Mouse (Mus musculus) heart, postnatal 14 days (tissue): ENCODE results near the gene Gm49325. TPM values are rescaled to one million over a fixed set of nuclear protein-coding genes. Genes with fewer than 3 reads are reported as not detected.

ENCODE experiments used
- DNase-seq, 2 experiments: peaks; one replicate each; pipeline ENCODE4 v3.0.0; 2021 to 2022
- intact Hi-C: fragments of 180-260 bp; cut with DNase I; formaldehyde crosslinking; loops from one replicate; pipeline ENCODE4 v1.15.1; 2025
- total RNA-seq, 2 experiments: library from RNA; stranded (reverse); gene quantifications; 2 replicates each; pipeline ENCODE4 v1.2.3; 2021

Gm49325 gene
- total RNA-seq, 2 experiments from 2014 or later: 7.6 to 12.7 TPM

GRCm38 (mm10) chr10:77623069-77623492 is 17.1 kb downstream of the Gm49325 start:
- intact Hi-C loops: loop anchor here (2.0 to 10.0 kb wide), 3 partner anchors 41 to 542 kb away; partner anchors contain the start of genes D10Jhu81e and Pttg1ip
- DNase-seq: peak; percentile 70 to 71

GRCm38 (mm10) chr10:77623639-77624400 is 17.8 kb downstream of the Gm49325 start:
- intact Hi-C loops: loop anchor here (2.0 to 10.0 kb wide), 3 partner anchors 42 to 541 kb away; partner anchors contain the start of genes D10Jhu81e and Pttg1ip
- no peak for DNase-seq

- intact Hi-C loops: loop anchor here (5.0 to 10.0 kb wide), 2 partner anchors 42 to 540 kb away; partner anchors contain the start of genes D10Jhu81e and Pttg1ip
- DNase-seq: peak; percentile 62 to 70
These were observed 18.6 kb downstream of the Gm49325 start for GRCm38 (mm10) chr10:77624570-77624995.

- peak in 1 of 2 experiments; percentile 38 for DNase-seq
- intact Hi-C loops: loop anchor here (2.0 to 10.0 kb wide), 3 partner anchors 191 to 539 kb away; partner anchors contain the start of gene D10Jhu81e
These were observed 20.0 kb downstream of the Gm49325 start for GRCm38 (mm10) chr10:77626036-77626435.

- DNase-seq: no peak
- intact Hi-C loops: loop anchor here (2.0 to 10.0 kb wide), 3 partner anchors 191 to 538 kb away; partner anchors contain the start of gene D10Jhu81e
These were observed 20.6 kb downstream of the Gm49325 start for GRCm38 (mm10) chr10:77626591-77626990.

GRCm38 (mm10) chr10:77627497-77627896 is 21.5 kb downstream of the Gm49325 start:
- intact Hi-C loops: loop anchor here (1.0 to 10.0 kb wide), 4 partner anchors 190 to 537 kb away; partner anchors contain the start of gene D10Jhu81e
- DNase-seq: peak; percentile 88 to 91

GRCm38 (mm10) chr10:77629163-77629562 is 23.2 kb downstream of the Gm49325 start:
- intact Hi-C loops: loop anchor here (5.0 to 10.0 kb wide), 2 partner anchors 188 to 536 kb away; partner anchors contain the start of gene D10Jhu81e
- DNase-seq: no peak

GRCm38 (mm10) chr10:77629970-77630369 is 24.0 kb downstream of the Gm49325 start:
- intact Hi-C loops: loop anchor here (5.0 to 10.0 kb wide), 3 partner anchors 97 to 535 kb away; partner anchors contain the start of genes D10Jhu81e and Gm10100
- no peak for DNase-seq

GRCm38 (mm10) chr10:77634016-77634415 is 28.0 kb downstream of the Gm49325 start:
- intact Hi-C loops: loop anchor here (5.0 kb wide), 1 partner anchor 93 kb away; the partner anchor contains the start of gene Gm10100
- DNase-seq: no peak

GRCm38 (mm10) chr10:77634452-77635231 is 28.6 kb downstream of the Gm49325 start:
- peak; percentile 56 to 59 for DNase-seq
- intact Hi-C loops: loop anchor here (5.0 kb wide), 1 partner anchor 93 kb away; the partner anchor contains the start of gene Gm10100

GRCm38 (mm10) chr10:77636234-77636922 is 30.4 kb downstream of the Gm49325 start:
- DNase-seq: no peak
- intact Hi-C loops: no loop called here

GRCm38 (mm10) chr10:77638956-77639355 is 33.0 kb downstream of the Gm49325 start:
- intact Hi-C loops: no loop called here
- peak; percentile 43 to 53 for DNase-seq

- intact Hi-C loops: no loop called here
- no peak for DNase-seq
These were observed 37.2 kb downstream of the Gm49325 start for GRCm38 (mm10) chr10:77643160-77643559.

- DNase-seq: no peak
- intact Hi-C loops: no loop called here
These were observed 39.6 kb downstream of the Gm49325 start for GRCm38 (mm10) chr10:77645571-77645970.

- DNase-seq: no peak
- intact Hi-C loops: no loop called here
These were observed 41.5 kb downstream of the Gm49325 start for GRCm38 (mm10) chr10:77647461-77647860.

GRCm38 (mm10) chr10:77647901-77648300 is 41.9 kb downstream of the Gm49325 start:
- intact Hi-C loops: no loop called here
- DNase-seq: no peak

GRCm38 (mm10) chr10:77652046-77652445 is 46.0 kb downstream of the Gm49325 start:
- DNase-seq: no peak
- intact Hi-C loops: no loop called here

GRCm38 (mm10) chr10:77658286-77658994 is 52.4 kb downstream of the Gm49325 start:
- intact Hi-C loops: no loop called here
- peak; percentile 55 to 63 for DNase-seq
